8 mouse cellular contexts compared by ENCODE assay signal in the genomic region with DNA sequence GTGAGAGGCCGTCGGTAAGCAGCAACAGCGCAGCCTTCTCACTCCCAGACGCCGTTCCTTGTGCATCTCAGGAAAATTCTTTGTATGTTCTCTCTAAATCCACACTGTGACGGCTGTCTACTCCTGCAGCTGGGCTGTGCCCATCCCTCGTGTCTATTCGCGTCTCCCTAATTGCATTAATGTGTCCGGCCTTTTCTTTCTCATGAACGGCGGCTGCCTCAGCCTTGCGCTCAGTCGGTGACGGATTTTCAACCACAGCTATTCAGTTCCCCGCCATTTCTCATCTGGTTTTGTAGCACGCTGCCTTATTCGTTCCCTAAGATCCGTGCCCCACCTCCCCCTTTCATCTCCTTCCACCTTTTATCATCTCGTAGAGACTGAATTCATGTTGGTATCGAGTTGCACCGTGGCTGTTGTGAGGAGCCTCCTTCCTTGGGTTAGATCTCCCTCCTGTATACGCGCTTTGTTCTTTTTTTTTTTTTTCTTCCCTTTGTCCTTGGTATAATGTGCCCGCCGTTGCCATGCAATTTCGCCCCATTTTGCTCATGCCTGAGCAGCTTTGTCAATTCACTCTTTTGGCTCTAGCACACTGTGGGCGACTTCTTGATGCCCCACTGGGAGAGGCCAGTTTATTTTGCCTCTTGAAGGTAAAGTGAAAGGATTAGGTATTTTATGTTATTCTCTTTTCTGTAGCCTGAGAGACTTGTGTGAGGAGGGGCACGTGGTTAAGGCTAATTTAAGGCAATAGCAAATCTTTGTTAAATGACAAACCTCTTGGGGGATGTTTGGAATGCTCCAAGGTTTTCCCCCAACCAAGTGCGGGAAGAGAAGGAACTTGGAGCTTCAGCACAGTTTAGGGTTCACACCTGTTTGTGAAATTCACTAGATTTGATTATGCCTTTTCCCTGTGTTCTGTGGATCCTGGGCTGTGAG. TPM values are rescaled to one million over a fixed set of nuclear protein-coding genes. Genes with fewer than 3 reads are reported as not detected.
DNase-seq lines count a peak whose midpoint lies in the region; ATAC-seq lines count a peak whose summit lies in the region.

No protein-coding gene starts in this region.

- H3K9ac ChIP-seq in kidney, embryonic 14.5 days (ENCODE audit: low read depth, low read length): peak overlapping the region; percentile 5
- H3K9ac ChIP-seq in hindbrain, embryonic 11.5 days (ENCODE audit: low read depth, low read length): peak overlapping the region; percentile 75
- peak overlapping the region; percentile 54 for H3K9ac ChIP-seq in midbrain, embryonic 14.5 days (replicated peaks; ENCODE audit: low read length)

- H3K4me2 ChIP-seq in kidney, embryonic 14.5 days (replicated peaks; ENCODE audit: low read depth, low read length): peak overlapping the region; percentile 34
- peak overlapping the region; percentile 47 for H3K4me2 ChIP-seq in hindbrain, embryonic 11.5 days (replicated peaks; ENCODE audit: low read depth, low read length)
- peak overlapping the region; percentile 47 for H3K4me2 ChIP-seq in midbrain, embryonic 14.5 days (ENCODE audit: low read length)

- H3K9me3 ChIP-seq in kidney, embryonic 14.5 days (ENCODE audit: control insufficient read depth, low read length): no peaks in the 10 kb centered on the region
- H3K9me3 ChIP-seq in hindbrain, embryonic 11.5 days (ENCODE audit: control insufficient read depth, low read length): no peaks in the 10 kb centered on the region
- H3K9me3 ChIP-seq in midbrain, embryonic 14.5 days (ENCODE audit: control insufficient read depth, low read length): no peaks in the 10 kb centered on the region

- H3K4me1 ChIP-seq in kidney, embryonic 14.5 days (ENCODE audit: control insufficient read depth, insufficient read depth, low read length): no peaks in the 10 kb centered on the region
- peaks cover 5% of the 10 kb centered on the region; the same call in 1 of the 2 replicates for H3K4me1 ChIP-seq in hindbrain, embryonic 11.5 days (replicated peaks; ENCODE audit: control insufficient read depth, insufficient read depth, low read length)
- peaks cover 20% of the 10 kb centered on the region for H3K4me1 ChIP-seq in midbrain, embryonic 14.5 days (ENCODE audit: control insufficient read depth, insufficient read depth, low read length)

- peak overlapping the region; percentile 20 for H3K4me3 ChIP-seq in kidney, embryonic 14.5 days (ENCODE audit: low read length)
- peak overlapping the region; percentile 19 for H3K4me3 ChIP-seq in hindbrain, embryonic 11.5 days (ENCODE audit: low read depth, low read length)
- peak overlapping the region; percentile 2; the same call in 1 of the 2 replicates for H3K4me3 ChIP-seq in midbrain, embryonic 14.5 days (replicated peaks; ENCODE audit: low read depth, low read length)

- H3K27me3 ChIP-seq in kidney, embryonic 14.5 days (ENCODE audit: control insufficient read depth, insufficient read depth, low read length): no peaks in the 10 kb centered on the region
- no peaks in the 10 kb centered on the region for H3K27me3 ChIP-seq in hindbrain, embryonic 11.5 days (ENCODE audit: control insufficient read depth, insufficient read depth, low read length)
- no peaks in the 10 kb centered on the region for H3K27me3 ChIP-seq in midbrain, embryonic 14.5 days (ENCODE audit: control insufficient read depth, insufficient read depth, low read length)

- H3K27ac ChIP-seq in kidney, embryonic 14.5 days (ENCODE audit: low read depth, low read length): no peak overlapping the region
- H3K27ac ChIP-seq in hindbrain, embryonic 11.5 days (ENCODE audit: low read depth, low read length): peak overlapping the region; percentile 90
- peak overlapping the region; percentile 92 for H3K27ac ChIP-seq in midbrain, embryonic 14.5 days (replicated peaks; ENCODE audit: low read depth, low read length)

- ATAC-seq in kidney, embryonic 14.5 days (ENCODE audit: low FRiP score, low TSS enrichment): no peak
- ATAC-seq in common myeloid progenitor, adult 5-6 weeks (replicated peaks; ENCODE audit: low read depth, poor library complexity, severe bottlenecking): 0 out of 2 replicates have a peak, but pooled peaks have one; percentile 18
- ATAC-seq in hindbrain, embryonic 11.5 days (ENCODE audit: low FRiP score): peak; percentile 65; the same call in 1 of the 2 replicates
- peak; percentile 60; the same call in 1 of the 2 replicates for ATAC-seq in midbrain, embryonic 14.5 days (ENCODE audit: low FRiP score, low TSS enrichment)

- WGBS in kidney, embryonic 14.5 days: 5% methylated on average over 30 of the region's 30 CpGs
- 3% methylated on average over 30 of the region's 30 CpGs for whole genome bisulfite sequencing in hindbrain, embryonic 11.5 days
- 1% methylated on average over 30 of the region's 30 CpGs for WGBS in midbrain, embryonic 14.5 days

- no peak for DNase-seq in kidney, postnatal 10 days
- peak; percentile 79 for DNase-seq in hindbrain, embryonic 11.5 days (ENCODE audit: low spot score)
- peak; percentile 84 for DNase-seq in midbrain, embryonic 14.5 days
- DNase-seq in urinary bladder, postnatal 4 days (ENCODE audit: low spot score in 2 of 2): no peak
- DNase-seq in adrenal gland, postnatal 4 days (ENCODE audit: low spot score in 2 of 2): no peak
- DNase-seq in adrenal gland, adult 2 months: no peak

- no peaks in the 10 kb centered on the region for H3K36me3 ChIP-seq in kidney, embryonic 14.5 days (ENCODE audit: control insufficient read depth, insufficient read depth, low read length)
- H3K36me3 ChIP-seq in hindbrain, embryonic 11.5 days (ENCODE audit: control insufficient read depth, insufficient read depth, low read length): no peaks in the 10 kb centered on the region
- H3K36me3 ChIP-seq in midbrain, embryonic 14.5 days (ENCODE audit: control insufficient read depth, insufficient read depth, low read length): no peaks in the 10 kb centered on the region

RNA-seq across cellular contexts. Expression of a gene that starts 21.5 kb away (rescaled TPM):
- 0.87 and 1.5 TPM in 2 replicates for polyA plus RNA-seq in kidney, embryonic 14.5 days (2014; fragmentation: Nextera tagmentation; extraction: Ambion mirVana)
- total RNA-seq in common myeloid progenitor, adult 5-6 weeks (2017): 0.68 TPM in 1 of 2 replicates, not detected in the other
- 0.68 and 1.6 TPM in 2 replicates for polyA plus RNA-seq in hindbrain, embryonic 11.5 days (2014; fragmentation: Nextera tagmentation; extraction: Ambion mirVana)
- polyA plus RNA-seq in midbrain, embryonic 14.5 days (2014; fragmentation: Nextera tagmentation; extraction: Ambion mirVana): 4.8 and 5.7 TPM in 2 replicates
- 1 to 10 TPM; 1.1 to 1.7 TPM for total RNA-seq in adrenal gland, postnatal 4 days (2021)
- under 1 TPM; 0.32 to 0.66 TPM for total RNA-seq in adrenal gland, adult 2 months (2021)
- polyA plus RNA-seq in adrenal gland, adult 2 months (2012; rRNA removed): 0.19 and 0.28 TPM in 2 replicates

RNA-seq across cellular contexts. Expression of a gene that starts 32.6 kb away (rescaled TPM):
- 3.9 and 9.0 TPM in 2 replicates for polyA plus RNA-seq in kidney, embryonic 14.5 days (2014; fragmentation: Nextera tagmentation; extraction: Ambion mirVana)
- 0.55 TPM in 1 of 2 replicates, not detected in the other for total RNA-seq in common myeloid progenitor, adult 5-6 weeks (2017)
- 12.2 and 15.5 TPM in 2 replicates for polyA plus RNA-seq in hindbrain, embryonic 11.5 days (2014; fragmentation: Nextera tagmentation; extraction: Ambion mirVana)
- polyA plus RNA-seq in midbrain, embryonic 14.5 days (2014; fragmentation: Nextera tagmentation; extraction: Ambion mirVana): 40.7 and 109 TPM in 2 replicates
- 1 to 10 TPM; 9.4 to 9.6 TPM for total RNA-seq in adrenal gland, postnatal 4 days (2021)
- under 1 TPM; 0.52 to 0.69 TPM for total RNA-seq in adrenal gland, adult 2 months (2021)
- polyA plus RNA-seq in adrenal gland, adult 2 months (2012; rRNA removed): 0.77 and 1.3 TPM in 2 replicates

RNA-seq across cellular contexts. Expression of a gene that starts 52.7 kb away (rescaled TPM):
- polyA plus RNA-seq in kidney, embryonic 14.5 days (2014; fragmentation: Nextera tagmentation; extraction: Ambion mirVana): 26.9 and 31.9 TPM in 2 replicates
- 5.0 and 8.0 TPM in 2 replicates for total RNA-seq in common myeloid progenitor, adult 5-6 weeks (2017)
- 36.6 and 37.8 TPM in 2 replicates for polyA plus RNA-seq in hindbrain, embryonic 11.5 days (2014; fragmentation: Nextera tagmentation; extraction: Ambion mirVana)
- 22.5 and 22.7 TPM in 2 replicates for polyA plus RNA-seq in midbrain, embryonic 14.5 days (2014; fragmentation: Nextera tagmentation; extraction: Ambion mirVana)
- 10 to 100 TPM; 13.0 to 13.1 TPM for total RNA-seq in adrenal gland, postnatal 4 days (2021)
- total RNA-seq in adrenal gland, adult 2 months (2021): 10 to 100 TPM in 1 of 2 experiments, 1 to 10 TPM in 1; 8.4 to 12.0 TPM
- polyA plus RNA-seq in adrenal gland, adult 2 months (2012; rRNA removed): 14.8 and 16.1 TPM in 2 replicates

RNA-seq across cellular contexts. Expression of a gene that starts 52.8 kb away (rescaled TPM):
- 214 and 219 TPM in 2 replicates for polyA plus RNA-seq in kidney, embryonic 14.5 days (2014; fragmentation: Nextera tagmentation; extraction: Ambion mirVana)
- total RNA-seq in common myeloid progenitor, adult 5-6 weeks (2017): 78.8 and 104 TPM in 2 replicates
- polyA plus RNA-seq in hindbrain, embryonic 11.5 days (2014; fragmentation: Nextera tagmentation; extraction: Ambion mirVana): 156 and 159 TPM in 2 replicates
- 66.1 and 69.2 TPM in 2 replicates for polyA plus RNA-seq in midbrain, embryonic 14.5 days (2014; fragmentation: Nextera tagmentation; extraction: Ambion mirVana)
- 100 to 1,000 TPM in 1 of 2 experiments, 10 to 100 TPM in 1; 92.4 to 101 TPM for total RNA-seq in adrenal gland, postnatal 4 days (2021)
- 10 to 100 TPM; 59.6 to 67.5 TPM for total RNA-seq in adrenal gland, adult 2 months (2021)
- 78.9 and 85.0 TPM in 2 replicates for polyA plus RNA-seq in adrenal gland, adult 2 months (2012; rRNA removed)

Comparison
In these comparisons a context has a peak if more than half of its experiments do, and no peak if none do; other contexts are left out.
1. H3K9ac ChIP-seq: peak in every context shown above with its lines; median percentile 75 in hindbrain, embryonic 11.5 days; 54 in midbrain, embryonic 14.5 days; 5 in kidney, embryonic 14.5 days.
2. DNase-seq: peak in hindbrain, embryonic 11.5 days (single experiment) and midbrain, embryonic 14.5 days (single experiment); none in kidney, postnatal 10 days (single experiment), urinary bladder, postnatal 4 days (0 of 2), adrenal gland, postnatal 4 days (0 of 2) and adrenal gland, adult 2 months (single experiment).
3. Peak in every context shown above with its lines, with median percentiles within 50 percentile points of each other: H3K4me2 ChIP-seq and H3K4me3 ChIP-seq.